Mouse (Mus musculus) layer of hippocampus, postnatal 25 days (tissue): ENCODE measurements around the gene Clmp. TPM values are rescaled to one million over a fixed set of nuclear protein-coding genes. Genes with fewer than 3 reads are reported as not detected.

Source experiments
- DNase-seq, 2 experiments: peaks; one replicate each; pipeline ENCODE4 v3.0.0; 2022; ENCODE audit warnings: mixed read lengths in 2 of 2, low spot score in 1 of 2; ENCODE audit errors: extremely low spot score in 1 of 2
- total RNA-seq, 2 experiments: library from RNA; stranded (reverse); gene quantifications; 2 replicates each; pipeline ENCODE4 v1.2.3; 2021

The Clmp gene
- total RNA-seq, 2 experiments from 2014 or later = 27.2 to 30.0 TPM

GRCm38 (mm10) chr9:40687553-40687952, 1.8 kb downstream of the Clmp start:
- no peak for DNase-seq

- DNase-seq = no peak
Observed at GRCm38 (mm10) chr9:40690511-40690910, 4.7 kb downstream of the Clmp start.

- DNase-seq = no peak
Observed at GRCm38 (mm10) chr9:40693026-40693425, 7.3 kb downstream of the Clmp start.

- no peak for DNase-seq
Observed at GRCm38 (mm10) chr9:40693768-40694167, 8.0 kb downstream of the Clmp start.

- no peak for DNase-seq
Observed at GRCm38 (mm10) chr9:40694284-40694683, 8.5 kb downstream of the Clmp start.

- DNase-seq = no peak
Observed at GRCm38 (mm10) chr9:40696086-40696485, 10.3 kb downstream of the Clmp start.

GRCm38 (mm10) chr9:40699194-40699593, 13.4 kb downstream of the Clmp start:
- no peak for DNase-seq

GRCm38 (mm10) chr9:40700253-40700652, 14.5 kb downstream of the Clmp start:
- DNase-seq = no peak

GRCm38 (mm10) chr9:40704364-40705276, 18.9 kb downstream of the Clmp start:
- DNase-seq = no peak

GRCm38 (mm10) chr9:40708448-40709140, 22.8 kb downstream of the Clmp start:
- DNase-seq = no peak

- DNase-seq = no peak
Observed at GRCm38 (mm10) chr9:40709141-40709537, 23.4 kb downstream of the Clmp start.

GRCm38 (mm10) chr9:40709587-40709986, 23.8 kb downstream of the Clmp start:
- DNase-seq = no peak

GRCm38 (mm10) chr9:40709991-40710390, 24.2 kb downstream of the Clmp start:
- DNase-seq = no peak

- DNase-seq = no peak
Observed at GRCm38 (mm10) chr9:40711654-40712053, 25.9 kb downstream of the Clmp start.

- no peak for DNase-seq
Observed at GRCm38 (mm10) chr9:40717182-40717874, 31.6 kb downstream of the Clmp start.

GRCm38 (mm10) chr9:40717875-40718185, 32.1 kb downstream of the Clmp start:
- DNase-seq = no peak

- no peak for DNase-seq
Observed at GRCm38 (mm10) chr9:40720881-40721280, 35.1 kb downstream of the Clmp start.

- DNase-seq = no peak
Observed at GRCm38 (mm10) chr9:40723311-40723772, 37.6 kb downstream of the Clmp start.

GRCm38 (mm10) chr9:40724978-40725377, 39.2 kb downstream of the Clmp start:
- no peak for DNase-seq

- no peak for DNase-seq
Observed at GRCm38 (mm10) chr9:40727140-40727823, 41.5 kb downstream of the Clmp start.
